Mouse (Mus musculus) intestine, embryonic 15.5 days (tissue): ENCODE data around the gene 4931440F15Rik. TPM values are rescaled to one million over a fixed set of nuclear protein-coding genes. Genes with fewer than 3 reads are reported as not detected.
"Not testable (repeated sequence)": the region's sequence is repeated elsewhere in the genome, so short reads cannot be mapped to it uniquely, and the experiment has no call there.

Experiments
- ATAC-seq: fragments of 200-750 bp; cut with Nextera tagmentation; 2 replicates; pipeline ENCODE4 v1.8.0; 2017; ENCODE audit warnings: moderate TSS enrichment, moderate library complexity
- H3K27ac ChIP-seq: fragments of 300-500 bp; sonication (generic); 2 replicates; pipeline ENCODE4 v1.5.1; 2015; ENCODE audit warnings: mild to moderate bottlenecking, inconsistent platforms
- H3K27me3 ChIP-seq: fragments of 300-500 bp; sonication (generic); replicated peaks from 2 replicates; pipeline ENCODE4 v1.6.1; 2015; ENCODE audit warnings: inconsistent platforms
- H3K36me3 ChIP-seq: fragments of 300-500 bp; sonication (generic); 2 replicates; pipeline ENCODE4 v1.6.1; 2015; ENCODE audit warnings: inconsistent platforms
- H3K4me1 ChIP-seq: fragments of 300-500 bp; sonication (generic); replicated peaks from 2 replicates; pipeline ENCODE4 v1.6.1; 2015; ENCODE audit warnings: inconsistent platforms
- H3K4me2 ChIP-seq: fragments of 300-500 bp; sonication (generic); replicated peaks from 2 replicates; pipeline ENCODE4 v1.6.1; 2015; ENCODE audit warnings: mild to moderate bottlenecking, inconsistent platforms
- H3K4me3 ChIP-seq: fragments of 300-500 bp; sonication (generic); replicated peaks from 2 replicates; pipeline ENCODE4 v1.5.1; 2015; ENCODE audit warnings: inconsistent platforms
- H3K9ac ChIP-seq: fragments of 300-500 bp; sonication (generic); 2 replicates; pipeline ENCODE4 v1.6.1; 2015; ENCODE audit warnings: inconsistent platforms
- H3K9me3 ChIP-seq: fragments of 300-500 bp; sonication (generic); 2 replicates; pipeline ENCODE4 v1.6.1; 2016; ENCODE audit warnings: inconsistent platforms
- WGBS: fragments of 180-500 bp; shearing (Covaris S2); methylation state at CpG from one replicate; pipeline ENCODE4 v1.1.7; 2015; 5-methylcytosine and 5-hydroxymethylcytosine counted together
- polyA plus RNA-seq: library from polyadenylated mRNA; unstranded; fragments of >200 nt; fragmentation: Nextera tagmentation; extraction: Ambion mirVana; gene quantifications from 2 replicates; pipeline ENCODE4 v1.2.1, GENCODE M21; 2015

Gene 4931440F15Rik
- polyA plus RNA-seq, result 0.06 and 0.10 TPM in 2 replicates

DNA sequence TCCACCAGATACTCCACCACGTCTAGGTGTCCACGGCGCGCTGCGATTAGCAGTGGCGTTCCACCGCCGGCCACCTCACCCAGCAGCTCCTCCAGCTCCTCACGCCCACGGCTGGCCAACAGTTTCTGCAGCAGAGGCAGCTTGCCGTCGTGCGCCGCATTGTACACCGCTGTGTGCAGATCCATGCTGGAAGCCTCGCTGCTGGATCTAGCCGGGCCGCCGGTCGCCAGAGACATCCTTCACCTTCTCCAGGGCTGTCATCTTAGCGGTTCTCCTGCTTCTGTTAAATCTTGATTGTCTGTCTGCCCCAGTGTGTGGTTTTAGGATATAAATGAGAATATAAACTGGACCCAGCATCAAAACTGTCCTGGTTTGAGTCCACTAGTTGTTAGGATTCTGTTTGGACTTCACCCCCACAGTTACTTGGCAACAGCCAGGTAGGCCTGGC is at the start of gene 4931440F15Rik:
TSS of gene 4931440F15Rik (minus strand) at position 398 of the 448 bp plus-strand sequence.
- H3K4me1 ChIP-seq, H3K27ac ChIP-seq, H3K27me3 ChIP-seq, H3K9ac ChIP-seq, H3K36me3 ChIP-seq, H3K9me3 ChIP-seq: not testable (repeated sequence)
- WGBS, result 25% methylated on average over 21 of the region's 21 CpGs
- Histone ChIP-seq H3K4me2 (peak within 1 kb of the TSS; percentile 66), H3K4me3 (peak within 1 kb of the TSS; percentile 24)
- peak; percentile 48 for ATAC-seq

DNA sequence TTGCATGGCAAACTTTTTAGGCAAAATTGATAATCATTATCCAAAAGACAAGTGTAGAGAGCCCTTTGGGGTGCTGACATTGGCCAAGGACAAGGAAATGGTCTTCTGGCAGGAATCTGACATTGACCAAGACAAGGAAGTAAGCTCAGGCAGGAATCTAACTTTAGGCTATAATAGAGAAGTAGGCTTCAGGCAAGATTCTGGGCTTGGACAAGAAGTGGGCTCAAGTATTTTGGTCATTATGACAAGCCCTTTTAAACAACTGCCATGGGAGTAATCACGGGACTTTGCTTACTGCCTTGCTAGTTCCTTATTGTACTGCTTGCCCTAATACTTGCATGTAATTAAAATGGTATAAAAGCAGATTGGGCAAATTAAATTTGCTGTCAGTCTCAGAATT is 49.3 kb upstream of the 4931440F15Rik start:
- H3K27ac ChIP-seq, H3K4me1 ChIP-seq, H3K27me3 ChIP-seq, H3K36me3 ChIP-seq, H3K4me2 ChIP-seq, H3K9me3 ChIP-seq, H3K4me3 ChIP-seq, ATAC-seq, H3K9ac ChIP-seq: not testable (repeated sequence)
- 76% methylated on average over 1 of the region's 1 CpGs for WGBS

DNA sequence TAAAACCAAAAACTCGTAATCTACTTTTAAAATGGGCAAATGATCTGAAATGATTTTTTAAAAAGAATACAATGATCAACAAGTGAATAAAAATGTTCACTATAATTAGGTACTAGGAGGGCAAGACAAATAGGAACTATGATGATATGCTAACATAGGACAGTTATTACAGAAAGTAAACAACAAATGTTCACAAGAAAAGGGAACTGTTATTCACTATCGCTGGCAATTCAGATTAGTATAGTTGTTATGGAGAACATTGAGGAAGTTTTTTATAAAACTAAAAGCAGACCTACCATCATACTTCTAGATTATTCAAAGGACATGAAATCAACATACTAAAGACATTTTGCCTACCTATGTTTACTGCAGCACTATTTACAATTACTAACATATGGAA is 44.7 kb upstream of the 4931440F15Rik start:
- Histone ChIP-seq H3K36me3 (no peaks in the 10 kb centered on the region), H3K4me3 (no peak overlapping the region), H3K4me1 (no peaks in the 10 kb centered on the region), H3K9me3 (no peaks in the 10 kb centered on the region), H3K27me3 (no peaks in the 10 kb centered on the region), H3K27ac (no peak overlapping the region), H3K4me2 (no peak overlapping the region), H3K9ac (no peak overlapping the region)
- 93% methylated on average over 2 of the region's 2 CpGs for WGBS
- no peak for ATAC-seq

DNA sequence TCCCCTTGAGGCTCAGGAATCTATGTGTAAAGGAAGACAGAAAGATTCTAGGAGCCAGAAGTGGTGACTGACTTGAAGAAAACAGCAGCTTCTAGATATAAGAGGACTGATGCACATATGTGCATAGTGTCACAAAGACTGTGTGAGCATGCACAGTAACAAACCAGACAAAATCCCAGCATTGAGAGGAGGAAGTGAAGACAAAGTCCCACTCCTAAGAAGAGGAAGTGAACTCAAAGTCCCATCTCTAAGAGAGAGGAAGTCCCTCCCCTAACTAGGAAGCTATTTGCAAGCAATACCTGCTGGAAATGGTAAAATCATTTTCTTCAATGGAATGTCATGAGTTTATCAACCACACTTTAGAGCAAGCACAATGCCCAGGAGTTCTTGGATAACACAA is 38.8 kb upstream of the 4931440F15Rik start:
- Histone ChIP-seq H3K4me2 (no peak overlapping the region), H3K4me3 (no peak overlapping the region), H3K27me3 (no peaks in the 10 kb centered on the region), H3K4me1 (no peaks in the 10 kb centered on the region), H3K9ac (no peak overlapping the region), H3K9me3 (no peaks in the 10 kb centered on the region), H3K36me3 (no peaks in the 10 kb centered on the region), H3K27ac (no peak overlapping the region)
- ATAC-seq, result no peak

DNA sequence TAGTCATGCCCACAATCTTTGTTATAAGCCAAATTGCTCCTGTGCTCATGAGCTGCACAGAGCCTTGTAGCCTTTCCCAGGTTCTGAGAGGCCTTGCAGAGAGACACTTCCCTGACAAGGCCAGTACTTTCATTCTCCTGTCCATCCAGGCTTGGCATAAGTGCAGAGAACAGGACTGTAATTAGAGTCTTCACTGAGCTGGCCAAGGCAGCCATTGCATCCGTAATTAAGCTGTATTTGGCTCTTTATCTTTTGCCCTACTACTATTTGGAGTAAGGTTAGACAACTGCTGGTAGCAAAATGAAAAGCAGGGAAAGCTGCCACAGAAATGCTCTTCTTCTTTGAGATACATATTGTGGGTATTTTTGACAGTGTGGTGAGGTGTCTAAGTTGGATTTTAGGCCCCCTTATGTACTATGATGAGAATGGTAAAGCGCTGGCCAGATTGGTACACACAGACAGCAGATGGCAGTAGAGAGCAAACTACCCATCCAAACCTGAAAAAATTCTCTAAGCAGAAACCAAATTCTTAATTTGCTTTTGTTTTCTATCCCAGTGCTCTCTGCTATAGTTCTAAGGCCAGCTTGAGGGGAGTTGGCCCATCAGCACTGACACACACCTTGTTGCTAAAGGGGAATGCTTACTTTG is 36.4 kb upstream of the 4931440F15Rik start:
- ATAC-seq, result no peak
- no peaks in the 10 kb centered on the region for H3K4me1 ChIP-seq
- H3K4me3 ChIP-seq, result no peak overlapping the region
- H3K9me3 ChIP-seq, result no peaks in the 10 kb centered on the region
- no peaks in the 10 kb centered on the region for H3K36me3 ChIP-seq
- no peaks in the 10 kb centered on the region for H3K27me3 ChIP-seq
- H3K9ac ChIP-seq, result no peak overlapping the region
- H3K4me2 ChIP-seq, result no peak overlapping the region
- H3K27ac ChIP-seq, result no peak overlapping the region
- 52% methylated on average over 2 of the region's 2 CpGs for WGBS

DNA sequence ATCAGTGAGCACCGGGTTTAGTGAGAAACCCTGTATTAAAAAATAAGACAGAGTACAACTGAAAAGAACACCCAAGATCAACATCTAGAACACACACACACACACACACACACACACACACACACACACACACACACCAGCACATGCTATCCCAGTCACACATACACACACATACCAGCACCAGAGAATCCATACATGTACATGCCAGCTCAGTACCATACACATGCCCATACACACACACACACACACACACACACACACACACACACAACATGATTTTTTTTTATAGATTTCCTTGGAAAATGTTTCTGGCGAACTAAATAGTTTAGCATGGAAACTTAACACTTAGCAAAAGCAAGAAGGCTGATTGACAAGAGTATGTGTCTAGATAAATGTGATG is 35.6 kb upstream of the 4931440F15Rik start:
- Histone ChIP-seq H3K36me3 (no peaks in the 10 kb centered on the region), H3K27ac (no peak overlapping the region), H3K4me1 (no peaks in the 10 kb centered on the region), H3K4me3 (no peak overlapping the region), H3K4me2 (no peak overlapping the region), H3K27me3 (no peaks in the 10 kb centered on the region), H3K9me3 (no peaks in the 10 kb centered on the region), H3K9ac (no peak overlapping the region)
- no peak for ATAC-seq
- 80% methylated on average over 2 of the region's 2 CpGs for WGBS

DNA sequence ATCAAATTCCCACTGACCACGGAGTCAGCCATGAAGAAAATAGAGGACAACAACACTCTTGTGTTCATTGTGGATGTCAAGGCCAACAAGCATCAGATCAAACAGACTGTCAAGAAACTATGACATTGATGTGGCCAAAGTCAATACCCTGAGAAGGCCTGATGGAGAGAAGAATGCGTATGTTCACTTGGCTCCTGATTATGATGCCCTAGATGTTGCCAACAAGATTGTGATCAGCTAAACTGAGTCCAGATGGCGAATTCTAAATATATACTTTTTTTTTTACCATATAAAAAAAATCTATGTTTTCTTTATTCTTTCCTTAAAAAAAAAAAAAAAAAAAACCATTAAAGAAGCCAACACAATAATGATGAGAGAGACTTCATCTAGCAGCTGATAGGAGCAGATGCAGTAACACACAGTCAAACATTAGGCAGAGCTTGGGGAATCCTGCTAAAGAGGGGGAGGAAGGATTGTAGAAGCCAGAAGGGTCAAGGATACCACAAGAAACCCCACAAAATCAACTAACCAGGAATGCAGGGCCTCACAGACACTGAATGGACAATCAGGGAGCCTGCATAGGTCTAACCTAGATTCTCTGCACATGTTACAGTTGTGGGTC is 15.2 kb upstream of the 4931440F15Rik start:
- WGBS, result 92% methylated on average over 3 of the region's 3 CpGs
- ATAC-seq, result no peak

DNA sequence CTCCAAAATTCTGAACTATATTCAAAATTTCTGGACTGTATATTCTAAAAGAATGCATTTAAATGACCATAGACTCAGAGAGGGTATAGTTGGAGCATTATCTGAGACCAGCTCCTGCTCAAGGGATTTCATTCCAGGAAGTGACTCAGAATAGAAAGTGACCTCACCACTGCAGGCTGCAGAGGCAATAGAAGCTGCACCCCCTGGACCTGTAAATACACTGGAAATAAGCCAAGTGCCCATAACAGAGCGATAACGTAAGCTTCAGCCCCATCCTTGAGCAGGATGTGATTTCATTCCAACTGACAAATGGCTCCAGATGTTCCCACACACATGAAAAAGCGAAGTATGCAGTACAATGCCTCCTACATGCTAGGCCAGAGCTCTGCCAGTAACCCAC is 14.3 kb upstream of the 4931440F15Rik start:
- no peaks in the 10 kb centered on the region for H3K27me3 ChIP-seq
- ATAC-seq, result peak; percentile 88
- H3K9me3 ChIP-seq, result no peaks in the 10 kb centered on the region
- H3K4me2 ChIP-seq, result no peak overlapping the region
- WGBS, result 13% methylated on average over 3 of the region's 3 CpGs
- H3K9ac ChIP-seq, result no peak overlapping the region
- no peaks in the 10 kb centered on the region for H3K4me1 ChIP-seq
- no peak overlapping the region for H3K27ac ChIP-seq
- H3K36me3 ChIP-seq, result no peaks in the 10 kb centered on the region
- H3K4me3 ChIP-seq, result no peak overlapping the region

More for the DNA sequence above, 15.2 kb upstream of the 4931440F15Rik start:
- Histone ChIP-seq H3K27ac (no peak overlapping the region), H3K36me3 (no peaks in the 10 kb centered on the region), H3K27me3 (no peaks in the 10 kb centered on the region), H3K9ac (no peak overlapping the region), H3K4me3 (no peak overlapping the region), H3K4me1 (no peaks in the 10 kb centered on the region), H3K4me2 (no peak overlapping the region), H3K9me3 (no peaks in the 10 kb centered on the region)

DNA sequence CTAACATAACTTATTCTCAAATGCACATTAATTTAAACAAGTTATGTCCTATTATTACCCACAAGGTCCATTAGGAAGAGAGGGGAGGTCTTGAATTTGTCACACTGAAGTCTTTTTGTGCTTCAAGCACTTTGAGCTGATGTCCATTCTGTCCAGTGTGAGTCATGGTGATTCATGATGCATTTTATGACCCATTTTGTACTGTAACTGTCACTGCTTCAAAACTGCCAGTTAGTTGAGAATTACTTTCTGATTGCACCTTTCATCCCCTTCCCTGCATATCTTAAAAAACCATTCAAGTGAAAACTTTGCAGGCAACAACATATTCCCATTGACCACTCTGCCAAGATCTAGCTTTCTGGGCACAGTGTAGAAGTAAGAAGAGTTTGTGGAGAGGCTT is 11.6 kb upstream of the 4931440F15Rik start:
- Histone ChIP-seq H3K4me3 (no peak overlapping the region), H3K36me3 (no peaks in the 10 kb centered on the region), H3K27me3 (no peaks in the 10 kb centered on the region), H3K9ac (no peak overlapping the region), H3K27ac (no peak overlapping the region), H3K9me3 (no peaks in the 10 kb centered on the region), H3K4me1 (no peaks in the 10 kb centered on the region), H3K4me2 (no peak overlapping the region)
- ATAC-seq, result no peak

DNA sequence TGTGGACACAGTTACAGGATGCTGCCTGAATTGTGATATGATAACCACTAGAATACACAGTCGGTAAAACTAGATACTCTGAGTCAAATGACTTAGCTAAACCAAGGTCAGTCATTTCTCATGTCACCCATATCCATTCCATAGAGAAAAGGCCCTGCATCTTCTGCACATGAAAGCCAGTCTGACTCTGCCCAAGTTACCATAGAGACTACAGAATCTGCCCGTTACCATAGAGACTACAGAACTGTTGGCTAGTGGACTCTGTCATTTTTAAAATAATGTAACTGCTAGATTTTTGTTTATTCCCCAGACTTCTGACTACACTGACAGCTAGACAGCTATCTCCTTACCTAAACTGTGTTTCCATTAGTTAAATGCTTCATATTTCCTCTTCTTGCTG is 2.3 kb upstream of the 4931440F15Rik start:
- no peak overlapping the region for H3K4me3 ChIP-seq
- no peaks in the 10 kb centered on the region for H3K9me3 ChIP-seq
- WGBS, result 75% methylated on average over 2 of the region's 2 CpGs
- H3K4me1 ChIP-seq, result peaks cover 5% of the 10 kb centered on the region; the same call in 1 of the 2 replicates
- H3K36me3 ChIP-seq, result no peaks in the 10 kb centered on the region
- H3K27me3 ChIP-seq, result peaks cover 9% of the 10 kb centered on the region; the same call in 1 of the 2 replicates
- no peak overlapping the region for H3K9ac ChIP-seq
- no peak overlapping the region for H3K4me2 ChIP-seq
- H3K27ac ChIP-seq, result no peak overlapping the region
- ATAC-seq, result no peak

DNA sequence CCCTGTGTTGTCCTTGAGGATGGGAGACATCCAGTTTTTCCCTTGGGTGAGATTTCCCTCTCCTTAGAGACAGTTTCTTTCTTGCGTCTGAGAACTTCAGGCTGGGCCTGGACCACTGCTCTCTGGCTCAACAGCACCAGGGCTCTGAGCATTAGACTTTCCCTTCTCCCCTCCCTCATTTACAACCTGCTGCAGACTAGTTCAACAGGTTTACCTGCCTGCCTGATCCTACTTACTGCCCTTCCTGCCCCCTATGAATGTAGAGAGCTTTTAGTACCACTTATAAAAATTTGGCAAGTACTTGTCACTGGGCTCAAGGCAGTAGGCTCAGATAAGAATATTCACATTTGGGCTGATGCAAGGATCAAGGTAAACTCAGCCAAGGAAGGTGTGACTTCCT is 533 bp upstream of the 4931440F15Rik start:
- Histone ChIP-seq H3K9me3 (no peaks in the 10 kb centered on the region), H3K27ac (no peak overlapping the region), H3K27me3 (peaks cover 9% of the 10 kb centered on the region; the same call in 1 of the 2 replicates), H3K4me1 (peaks cover 5% of the 10 kb centered on the region; the same call in 1 of the 2 replicates), H3K9ac (no peak overlapping the region), H3K4me2 (no peak overlapping the region), H3K36me3 (no peaks in the 10 kb centered on the region), H3K4me3 (no peak overlapping the region)
- ATAC-seq, result peak; percentile 65
- 83% methylated on average over 1 of the region's 1 CpGs for WGBS

DNA sequence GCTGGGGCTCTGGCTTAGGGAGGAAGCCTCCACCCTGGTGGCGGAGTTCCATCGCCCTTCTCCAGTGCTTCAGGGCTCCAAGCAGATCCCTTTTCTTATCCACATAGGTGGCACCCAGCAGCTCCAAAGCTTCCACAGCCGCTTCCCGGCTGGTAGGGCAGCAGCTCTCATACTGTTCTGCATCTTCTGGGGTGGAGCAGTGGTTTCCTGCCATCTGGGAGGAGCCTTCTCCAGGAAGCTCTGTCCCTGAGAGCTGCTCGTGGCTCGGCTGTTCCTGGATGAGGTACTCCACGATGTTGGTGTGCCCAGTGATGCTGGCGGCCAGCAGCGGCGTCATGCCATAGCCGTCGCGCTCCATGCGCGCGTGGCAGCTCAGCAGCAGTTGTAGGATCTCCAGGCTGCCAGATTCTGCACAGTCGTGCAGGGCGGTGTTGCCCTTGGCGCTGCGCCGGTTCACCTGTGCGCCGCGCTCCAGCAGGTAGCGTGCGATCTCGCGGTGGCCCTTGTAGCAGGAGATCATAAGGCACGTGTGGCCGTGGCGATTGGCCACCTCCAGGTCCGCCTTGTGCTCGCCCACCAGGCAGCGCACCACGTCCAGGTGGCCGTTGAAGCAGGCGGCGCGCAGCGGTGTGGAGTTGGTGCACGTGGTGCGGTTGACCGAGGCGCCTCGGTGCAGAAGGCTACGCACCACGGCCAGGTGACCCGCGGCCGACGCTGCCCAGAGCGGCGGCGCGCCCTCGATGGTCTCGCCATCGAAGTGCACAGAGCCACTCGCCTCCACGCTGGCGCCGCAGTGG is 796 bp downstream of the 4931440F15Rik start:
- H3K9ac ChIP-seq, H3K27me3 ChIP-seq, H3K27ac ChIP-seq, H3K4me1 ChIP-seq, H3K36me3 ChIP-seq, H3K9me3 ChIP-seq: not testable (repeated sequence)
- 13% methylated on average over 62 of the region's 62 CpGs for WGBS
- ATAC-seq, result peak; percentile 66
- H3K4me3 ChIP-seq, result peak overlapping the region; percentile 24
- peak overlapping the region; percentile 66 for H3K4me2 ChIP-seq
